Mouse (Mus musculus) frontal cortex, adult 2 months (tissue): ENCODE measurements at regions not wholly inside any gene's neighbourhood (a gene's known extent, or its start where the extent isn't known, plus 50 kb on each side); places are given as distances from the start of the nearest gene placed in this dataset.

ENCODE experiments used
- DNase-seq, 2 experiments: peaks; one replicate each; pipeline ENCODE4 v3.0.0; 2022; ENCODE audit warnings: low spot score in 1 of 2; ENCODE audit errors: extremely low spot score in 1 of 2

GRCm38 (mm10) chr14:78375746-78376495 lies 68.1 kb upstream of the Tnfsf11 start:
- no peak for DNase-seq

GRCm38 (mm10) chr14:78372102-78372501 lies 64.3 kb upstream of the Tnfsf11 start:
- no peak for DNase-seq

GRCm38 (mm10) chr14:78368881-78369280 lies 61.0 kb upstream of the Tnfsf11 start:
- peak; percentile 20 to 63 for DNase-seq

- DNase-seq: no peak
Observed at GRCm38 (mm10) chr14:78364822-78365221, 57.0 kb upstream of the Tnfsf11 start.

GRCm38 (mm10) chr14:78363123-78363522 lies 55.3 kb upstream of the Tnfsf11 start:
- DNase-seq: no peak
